Mouse (Mus musculus) layer of hippocampus, postnatal 25 days (tissue): ENCODE data around the gene Lacc1. TPM values are rescaled to one million over a fixed set of nuclear protein-coding genes. Genes with fewer than 3 reads are reported as not detected.
"Not testable (repeated sequence)": the region's sequence is repeated elsewhere in the genome, so short reads cannot be mapped to it uniquely, and the experiment has no call there.

Source experiments
- DNase-seq, 2 experiments: peaks; one replicate each; pipeline ENCODE4 v3.0.0; 2022; ENCODE audit warnings: mixed read lengths in 2 of 2, low spot score in 1 of 2; ENCODE audit errors: extremely low spot score in 1 of 2
- total RNA-seq, 2 experiments: library from RNA; stranded (reverse); gene quantifications; 2 replicates each; pipeline ENCODE4 v1.2.3; 2021

The Lacc1 gene
- 1 to 10 TPM; 3.0 to 4.9 TPM for total RNA-seq

DNA sequence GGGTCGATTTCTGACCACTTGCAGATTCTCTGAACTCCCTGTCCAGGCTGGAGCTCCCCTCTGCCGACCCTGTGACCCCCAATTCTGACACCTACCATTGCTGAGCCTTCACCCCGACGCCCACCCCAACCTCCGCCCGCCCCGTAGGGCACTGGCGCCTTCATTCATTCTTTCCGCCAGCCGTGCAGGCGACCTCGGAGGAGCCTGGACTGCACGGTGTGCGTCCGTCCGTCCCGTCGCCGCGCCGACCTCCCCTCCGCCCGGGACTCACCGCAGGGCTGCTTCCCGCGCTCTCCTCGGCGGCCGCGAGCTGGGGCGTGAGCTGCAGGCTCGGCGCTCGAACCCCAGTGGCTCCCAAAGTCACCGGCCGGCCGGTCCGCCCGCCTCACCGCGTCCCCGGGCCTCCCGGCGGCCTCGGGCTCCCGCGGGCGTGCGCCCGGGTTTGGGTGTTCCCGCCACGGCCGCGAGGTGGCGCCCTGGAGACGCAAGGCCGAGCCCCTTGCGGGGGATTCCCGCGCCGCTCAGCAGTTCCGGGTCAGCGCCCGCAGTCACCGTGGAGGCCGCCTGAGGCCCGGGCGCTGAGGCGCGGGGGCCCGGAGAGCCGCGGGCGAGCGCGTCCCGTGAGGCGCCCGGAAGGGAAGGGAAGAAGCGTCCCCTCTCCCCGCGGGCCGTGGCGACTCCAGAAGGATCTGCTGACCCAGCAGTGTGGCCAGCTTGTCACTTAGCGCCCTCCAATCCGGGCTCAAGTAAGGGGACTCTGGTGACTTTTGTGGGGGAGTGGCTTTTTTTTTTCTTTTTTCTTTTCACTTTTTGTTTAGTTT lies at the start of gene Lacc1, which contains the start of gene Ccdc122:
Gene Lacc1, minus strand, starts transcription at position 679 of the 821 bp plus-strand sequence.
Gene Ccdc122, plus strand, starts transcription at position 547 of the 821 bp plus-strand sequence.
- DNase-seq = peak; percentile 73 to 78

DNA sequence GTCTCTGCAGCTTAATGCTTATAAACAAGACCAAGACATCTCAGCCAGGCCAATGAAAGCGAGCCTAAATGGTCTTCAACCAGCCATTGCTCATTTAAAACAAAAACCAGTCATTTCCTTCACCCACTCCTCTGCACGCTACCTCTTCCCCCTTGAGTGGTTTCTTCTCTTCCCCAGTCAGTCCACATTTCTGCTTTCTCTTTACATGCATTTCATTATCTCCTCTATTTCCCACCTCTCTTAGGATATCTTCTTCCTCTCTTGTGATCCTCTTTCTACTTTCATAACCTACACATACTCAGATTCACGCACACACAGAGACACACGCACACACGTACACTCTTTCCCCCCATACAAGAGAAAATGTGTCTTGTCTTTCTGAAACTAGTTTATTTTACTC lies 44.5 kb upstream of the Lacc1 start:
- no peak for DNase-seq

DNA sequence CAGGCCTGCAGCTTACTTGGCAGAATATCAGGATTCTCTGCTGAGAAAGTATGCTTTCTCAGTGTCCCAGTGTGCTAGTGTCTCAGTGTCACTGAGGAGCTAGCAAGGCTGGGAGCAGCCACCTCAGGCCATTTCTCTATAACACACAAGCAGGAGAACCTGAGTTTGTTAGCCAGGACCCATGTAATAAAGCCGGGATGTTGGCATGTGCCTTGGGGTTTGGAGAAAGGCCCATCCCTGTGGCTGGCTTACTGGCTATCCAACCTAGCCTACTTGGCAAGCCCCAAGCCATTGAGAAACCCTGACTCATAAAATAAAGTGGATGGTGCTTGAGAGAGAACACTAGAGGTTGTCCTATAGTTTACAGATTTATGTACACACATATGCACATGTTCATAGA lies 32.7 kb upstream of the Lacc1 start:
- no peak for DNase-seq

DNA sequence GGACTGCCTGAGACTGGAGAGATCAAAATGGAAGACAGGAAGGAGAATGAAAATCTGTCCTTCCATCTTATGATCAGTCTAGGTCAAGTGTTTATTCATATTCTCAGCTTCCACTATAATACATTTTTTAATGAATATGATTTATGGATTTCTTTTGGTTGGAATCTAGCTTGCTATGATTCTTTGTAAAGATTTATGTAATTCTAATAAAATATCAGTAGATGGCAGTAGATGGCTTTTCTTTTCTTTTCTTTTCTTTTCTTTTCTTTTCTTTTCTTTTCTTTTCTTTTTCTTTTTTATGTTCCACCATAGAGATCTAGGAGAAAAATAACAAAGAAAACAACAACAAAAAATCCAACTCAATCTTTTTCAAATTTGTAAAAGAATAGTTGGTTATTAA lies 16.6 kb upstream of the Lacc1 start:
- DNase-seq = no peak

DNA sequence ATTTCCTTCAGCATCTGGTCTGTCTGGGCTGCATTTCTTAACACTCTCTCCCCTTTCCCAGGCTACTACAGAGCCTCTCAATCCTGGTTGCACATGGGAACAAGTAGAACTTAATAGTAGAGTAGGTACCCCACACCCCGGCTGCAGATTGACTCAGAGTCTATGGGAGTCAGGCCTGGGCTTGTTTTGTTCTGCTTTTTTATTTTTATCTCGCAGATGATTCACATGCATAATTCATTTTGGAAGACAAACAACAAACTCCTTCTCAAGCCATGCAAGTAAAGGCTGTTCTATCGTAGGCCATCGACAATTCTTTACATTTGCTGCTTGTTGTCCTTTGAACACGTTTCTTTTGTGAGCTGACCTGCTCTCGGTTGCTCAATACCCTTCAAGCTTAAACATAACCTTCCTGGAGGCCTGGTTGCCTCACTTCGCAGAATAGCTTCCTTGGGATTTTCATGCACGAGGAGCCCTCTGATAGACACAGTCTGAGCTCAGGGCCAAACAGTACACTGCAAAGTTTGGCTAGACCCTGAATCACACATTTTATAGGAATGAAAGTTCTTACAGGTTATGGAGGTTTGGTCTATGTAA lies 1.2 kb upstream of the Lacc1 start:
- DNase-seq = no peak

DNA sequence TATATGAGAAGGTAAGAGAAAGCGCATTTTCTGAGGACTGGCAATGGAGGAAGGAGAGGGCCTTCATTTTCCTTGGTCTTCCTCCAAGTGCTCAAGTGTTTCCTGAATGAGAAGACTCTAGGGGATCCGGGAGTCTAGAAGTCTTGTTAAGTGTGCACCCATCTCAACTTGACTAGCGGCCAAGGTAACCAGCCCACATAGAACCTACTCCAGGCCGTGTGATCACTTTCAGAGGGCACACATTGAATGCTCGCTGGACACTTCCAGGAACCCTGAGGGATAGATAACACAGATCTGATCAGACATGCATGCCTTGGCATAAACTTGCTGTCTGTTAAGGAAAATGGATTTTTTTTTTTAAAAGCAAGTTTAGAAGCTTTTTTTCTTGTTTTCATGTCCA lies 626 bp upstream of the Lacc1 start:
- DNase-seq = no peak

DNA sequence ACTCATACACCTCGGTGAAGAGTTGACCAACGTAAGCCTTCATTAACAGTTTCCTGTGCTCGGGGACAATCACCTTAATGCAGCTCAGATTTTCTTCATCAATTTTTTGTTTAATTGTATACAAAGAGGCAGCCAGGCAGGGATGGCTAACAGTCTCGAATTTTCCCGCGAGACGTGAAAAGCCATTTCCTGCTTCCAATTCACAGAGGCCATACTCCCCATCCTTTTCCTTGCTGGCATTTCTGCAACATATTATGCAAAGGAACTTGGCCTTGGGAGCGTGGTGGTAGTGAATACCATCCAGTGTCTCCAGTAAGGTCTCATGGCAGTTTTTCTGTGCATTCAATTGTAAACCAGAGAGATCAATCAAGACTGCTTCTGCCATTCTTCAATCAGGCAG lies 1.7 kb downstream of the Lacc1 start:
- no peak for DNase-seq

DNA sequence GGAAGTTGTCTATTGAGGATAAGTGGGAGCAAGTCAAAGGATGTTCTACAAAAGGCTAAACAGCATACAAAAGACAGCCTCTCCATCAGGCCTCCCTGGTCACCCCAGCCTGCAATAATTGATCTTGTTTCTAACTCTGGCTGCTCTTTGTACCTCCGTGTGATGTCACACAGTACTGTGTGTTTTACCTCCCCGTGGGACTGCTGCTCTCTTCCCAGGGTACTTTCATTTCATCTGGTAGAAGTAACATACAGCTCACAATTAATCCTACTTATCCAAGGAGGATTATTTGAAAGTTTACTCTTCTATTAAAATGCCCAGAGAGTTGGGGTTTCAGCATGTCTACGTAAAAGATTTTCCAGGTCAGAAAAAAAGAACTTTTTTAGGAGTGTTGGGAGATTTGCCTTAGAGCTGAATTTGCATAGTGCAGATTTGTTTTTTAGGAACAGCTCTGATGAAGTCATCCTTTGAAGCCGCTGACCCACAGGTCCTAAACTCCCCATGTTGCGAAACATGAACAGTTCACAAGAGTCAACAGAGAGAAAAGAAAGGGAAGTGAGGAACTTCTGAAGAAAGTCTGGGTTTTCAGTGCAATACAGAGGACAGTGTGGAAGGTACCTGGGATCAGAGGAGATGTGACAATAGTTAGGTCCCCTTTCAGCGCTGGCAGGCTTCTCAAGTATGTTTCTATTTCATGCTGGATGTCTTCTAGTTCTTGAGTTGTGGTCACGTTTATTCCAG lies 2.4 kb downstream of the Lacc1 start:
- no peak for DNase-seq

DNA sequence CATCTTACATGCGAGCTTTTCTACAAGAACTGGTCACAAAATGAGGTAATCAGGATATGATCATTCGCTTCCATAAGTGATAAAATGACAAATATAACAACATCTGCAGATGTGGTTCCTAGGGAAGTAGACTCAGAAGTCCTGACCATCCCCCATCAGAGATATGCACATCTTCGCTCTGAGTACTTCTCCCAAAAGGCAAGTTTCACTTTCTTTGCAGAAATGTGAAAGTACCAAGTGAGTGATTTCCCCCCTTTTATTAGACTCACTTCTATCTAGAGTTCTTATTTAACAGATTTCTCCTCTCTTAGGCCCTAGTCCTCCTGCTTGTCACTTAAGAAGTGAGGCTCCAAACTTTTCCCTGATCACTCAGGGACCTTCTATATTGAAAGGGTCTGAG lies 3.3 kb downstream of the Lacc1 start:
- no peak for DNase-seq

DNA sequence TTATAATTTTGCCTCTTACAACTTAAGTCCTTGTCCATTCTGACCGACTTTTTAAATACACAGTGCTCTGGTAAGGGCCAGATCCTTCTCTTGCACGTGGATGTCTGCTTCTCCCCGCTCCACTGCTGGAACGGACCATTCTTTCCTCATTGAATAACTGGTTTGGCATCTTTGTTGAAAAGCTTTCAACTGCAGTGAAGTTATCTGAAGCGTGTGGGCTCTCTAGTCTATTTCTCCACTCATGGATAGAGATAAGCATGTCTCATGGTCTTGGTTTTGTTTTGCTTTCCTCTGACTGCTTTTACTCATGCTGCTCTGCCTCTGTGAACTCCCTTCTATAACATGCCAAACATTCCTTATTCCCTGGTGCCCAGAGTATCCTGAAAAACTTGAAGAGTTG lies 4.3 kb downstream of the Lacc1 start:
- DNase-seq = no peak

DNA sequence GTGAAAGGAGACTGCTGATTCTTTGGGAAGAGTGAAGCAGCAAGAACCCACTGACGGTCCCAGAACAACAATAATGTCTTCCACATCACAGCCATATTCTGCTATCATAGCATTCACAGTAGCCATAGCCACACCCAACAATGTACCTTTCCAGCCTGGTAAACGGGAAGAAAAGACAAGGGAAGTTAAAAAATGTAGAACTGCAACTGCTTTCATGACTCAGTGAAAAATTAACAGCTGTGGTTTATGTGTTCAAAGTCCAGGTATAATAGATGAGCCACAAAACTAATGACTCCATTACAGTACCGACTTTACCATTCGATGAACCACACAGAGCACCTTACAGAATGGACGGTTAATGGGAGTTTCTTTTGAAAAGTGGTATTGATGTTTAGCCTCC lies 5.9 kb downstream of the Lacc1 start:
- no peak for DNase-seq

DNA sequence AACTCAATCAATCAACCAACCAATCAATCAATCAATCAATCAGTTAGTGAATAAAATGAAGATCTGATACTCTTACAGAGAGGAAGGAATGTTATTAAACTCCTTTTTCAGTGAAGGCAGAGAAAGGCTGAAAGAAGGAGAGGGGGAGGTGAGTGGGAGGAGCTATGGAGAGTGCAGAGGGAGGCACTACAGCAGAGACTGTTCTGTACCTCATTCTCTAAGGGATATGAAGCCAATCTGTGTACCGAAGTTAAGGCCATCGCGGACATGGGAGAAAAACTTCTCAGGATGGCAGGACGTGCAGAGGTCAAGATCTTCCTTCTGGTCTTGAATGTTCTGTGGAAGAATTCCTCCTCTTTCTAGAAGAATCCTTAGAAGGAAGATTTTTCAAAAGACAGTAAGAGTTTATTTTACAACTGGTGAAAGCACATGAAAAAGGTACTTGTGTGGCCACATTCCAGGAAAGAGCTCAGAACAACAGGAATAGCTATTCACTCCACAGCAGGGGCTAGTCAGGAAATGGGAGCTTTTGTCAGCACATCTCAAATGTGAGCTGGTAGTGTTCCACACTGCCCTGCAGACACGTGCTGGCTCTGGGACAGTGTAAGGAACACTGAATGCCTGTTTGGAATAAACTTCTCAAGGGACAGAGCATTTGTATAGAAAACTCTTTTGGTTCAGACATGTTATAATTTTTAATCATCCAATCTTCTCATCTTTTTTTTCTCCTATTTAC lies 7.2 kb downstream of the Lacc1 start:
- DNase-seq = no peak

DNA sequence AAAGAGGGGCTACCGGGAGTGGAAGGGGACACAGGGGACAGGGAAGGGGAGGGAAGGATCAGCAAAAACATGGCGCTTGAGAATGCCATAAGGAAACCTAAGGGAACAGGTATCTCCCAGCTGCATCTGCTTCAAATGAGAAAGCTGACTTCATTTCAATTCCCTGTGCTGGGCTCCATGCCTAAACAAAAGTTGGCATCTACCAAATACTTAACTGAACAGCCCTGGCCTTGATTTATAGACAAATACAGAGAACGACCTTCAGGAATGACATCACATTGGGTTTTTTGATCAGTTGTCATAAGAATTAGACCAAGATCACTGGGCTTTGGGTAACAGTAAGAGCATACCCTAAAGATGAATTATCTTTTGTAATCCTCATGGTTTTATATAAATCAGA lies 12.2 kb downstream of the Lacc1 start:
- no peak for DNase-seq

DNA sequence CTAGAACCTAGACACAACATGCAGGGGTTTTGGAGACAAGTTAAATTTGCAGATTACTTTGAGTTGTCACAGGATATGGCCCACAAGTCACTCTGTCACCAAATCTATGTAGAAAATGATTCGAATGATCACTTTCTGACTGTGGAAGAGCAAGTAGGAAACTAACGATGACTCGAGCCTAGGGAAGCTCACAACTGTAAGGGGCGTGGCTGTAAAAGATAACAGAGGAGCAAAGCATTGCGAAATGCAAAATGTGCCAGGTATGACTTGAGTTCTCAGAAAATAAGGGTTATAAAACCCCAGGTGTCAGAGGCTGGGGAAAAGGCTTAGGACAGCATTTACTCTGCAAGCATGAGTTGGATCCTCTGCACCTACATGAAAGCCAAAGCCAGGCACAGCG lies 19.5 kb downstream of the Lacc1 start:
- DNase-seq = no peak

DNA sequence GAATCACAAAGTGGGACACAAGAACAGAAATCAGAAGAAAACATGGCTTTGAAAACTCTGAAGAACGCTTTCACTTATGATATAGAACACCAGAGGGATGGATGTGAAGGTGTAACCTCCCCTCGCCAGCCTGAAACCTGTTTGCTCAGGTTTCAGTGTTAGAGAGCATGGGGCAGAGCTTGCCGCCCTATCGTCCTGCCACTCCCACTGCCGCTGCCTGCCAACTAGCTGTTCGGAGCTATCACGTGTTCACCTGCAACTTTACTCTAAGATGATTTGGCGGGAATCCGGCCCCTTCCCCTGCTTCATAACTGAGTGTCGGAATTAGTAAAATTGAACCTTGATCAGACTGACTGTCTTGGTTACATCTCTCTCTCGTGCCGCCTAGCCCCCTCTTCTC lies 19.9 kb downstream of the Lacc1 start:
- not testable (repeated sequence) for DNase-seq

DNA sequence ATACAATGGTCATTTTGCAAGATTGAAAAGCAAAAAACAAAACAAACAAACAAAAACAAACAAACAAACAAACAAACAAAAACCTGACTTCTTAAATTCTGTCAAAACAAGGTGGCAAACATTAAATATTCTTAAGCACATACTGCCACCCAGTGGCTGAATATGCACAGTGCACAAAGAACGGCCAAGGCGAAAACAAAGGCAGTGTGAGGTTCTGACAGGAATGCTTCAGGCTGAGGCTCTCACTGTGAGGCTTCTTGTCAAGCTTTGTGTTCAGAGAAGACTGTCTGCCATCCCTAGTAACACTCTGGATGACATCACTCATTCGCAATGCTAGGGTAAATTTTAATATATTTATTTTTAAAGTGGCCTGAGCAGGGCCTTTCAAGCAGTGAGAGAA lies 24.9 kb downstream of the Lacc1 start:
- DNase-seq = peak; percentile 51 to 82

DNA sequence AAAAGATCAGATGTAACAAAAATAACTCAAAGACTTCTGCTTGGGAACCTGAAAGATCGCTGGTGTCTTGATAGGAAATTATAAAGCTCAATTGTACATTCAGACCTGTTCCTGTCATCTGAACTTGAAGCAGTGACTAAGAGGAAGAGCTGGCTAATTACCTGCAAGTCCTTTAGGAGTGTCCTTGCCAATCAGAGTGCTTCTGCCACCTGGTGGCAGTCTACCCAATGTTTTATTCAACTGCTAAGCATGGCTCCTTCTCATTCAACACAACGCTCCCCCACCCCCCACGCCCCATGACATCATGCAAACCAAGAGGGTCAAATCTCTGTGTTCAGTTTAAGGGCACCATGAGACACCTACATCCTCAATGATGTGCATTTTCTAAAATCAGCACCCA lies 28.5 kb downstream of the Lacc1 start:
- DNase-seq = peak; percentile 33 to 71

DNA sequence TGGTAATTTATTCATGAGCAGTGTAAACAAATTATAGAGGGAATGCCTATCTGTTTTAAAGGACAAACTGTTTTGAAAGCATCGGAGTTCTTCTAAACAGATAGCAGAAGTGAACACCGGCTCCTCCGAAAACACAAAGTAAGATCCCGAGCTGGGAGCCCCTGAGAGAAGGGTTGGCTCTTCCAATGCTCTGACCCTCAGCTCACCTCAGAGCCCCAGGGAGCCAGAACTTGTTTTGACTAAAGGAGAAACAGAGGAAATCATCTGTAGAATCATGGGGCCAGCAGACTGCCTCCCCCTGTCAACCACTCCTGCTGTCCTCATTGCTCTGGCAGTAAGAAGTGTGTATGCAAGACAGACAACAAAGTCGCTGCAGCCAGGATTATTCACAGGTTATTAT lies 31.1 kb downstream of the Lacc1 start:
- no peak for DNase-seq

DNA sequence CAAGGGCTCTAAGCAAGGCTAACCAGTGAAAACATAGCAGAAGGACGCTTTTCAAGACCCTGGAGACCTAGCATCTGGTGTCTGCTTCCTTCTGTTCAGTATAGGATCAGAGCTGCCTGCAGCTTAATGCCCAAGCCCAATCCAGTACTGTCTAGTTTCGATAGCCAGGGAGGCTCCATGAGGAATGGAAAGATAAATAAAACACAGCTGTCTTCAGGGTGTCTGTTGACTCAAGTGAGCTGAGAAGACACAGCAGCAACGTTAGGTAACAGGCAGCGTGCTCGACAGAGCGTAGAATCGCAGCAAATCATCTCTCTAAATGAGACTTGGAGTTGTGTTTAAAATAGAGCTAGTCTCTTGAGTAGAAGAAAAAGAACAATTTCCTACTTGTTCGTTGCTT lies 32.0 kb downstream of the Lacc1 start:
- DNase-seq = no peak

DNA sequence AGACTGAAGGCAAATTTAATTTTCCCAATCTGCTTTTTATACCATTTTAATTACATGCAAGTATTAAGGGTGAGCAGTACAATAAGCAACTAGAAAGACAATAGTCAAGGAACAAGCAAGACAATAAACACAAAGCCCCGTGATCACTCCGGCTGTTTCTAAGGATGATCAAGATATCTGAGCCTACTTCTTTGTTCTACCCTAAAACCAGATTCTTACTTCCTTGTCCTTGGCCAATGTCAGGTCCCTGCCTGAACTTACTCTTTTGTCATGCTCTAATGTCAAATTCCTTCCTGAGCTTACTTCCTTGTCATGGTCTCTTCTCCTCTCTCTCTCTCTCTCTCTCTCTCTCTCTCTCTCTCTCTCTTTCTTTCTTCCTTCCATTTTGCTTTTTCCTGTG lies 46.4 kb downstream of the Lacc1 start:
- DNase-seq = not testable (repeated sequence)

DNA sequence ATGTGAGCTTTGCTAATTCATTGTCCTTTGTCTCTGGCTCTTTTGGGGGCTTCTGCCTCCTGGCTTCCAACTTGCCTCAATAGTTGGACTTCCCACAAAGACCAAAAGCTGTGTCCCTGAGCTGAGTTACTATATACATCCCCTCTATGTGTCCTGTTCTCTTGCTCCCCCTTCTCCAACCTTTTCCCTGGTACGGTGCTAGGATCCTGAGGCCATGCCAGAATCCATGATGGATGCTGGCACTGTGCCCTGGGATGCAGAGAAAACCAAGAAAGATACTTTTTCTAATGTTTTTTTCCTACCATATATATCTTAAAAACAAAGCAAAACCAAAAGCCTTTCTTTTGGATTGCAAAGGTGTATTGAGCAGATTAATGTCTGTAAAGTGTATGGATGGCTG lies 54.9 kb downstream of the Lacc1 start:
- no peak for DNase-seq
